Mouse (Mus musculus): ENCODE measurements at regions not wholly inside any gene's neighbourhood (a gene's known extent, or its start where the extent isn't known, plus 50 kb on each side); places are given as distances from the start of the nearest gene placed in this dataset.

GRCm38 (mm10) chr11:20988871-20989270 is 102.2 kb upstream of the Peli1 start:
- no peak for TF ChIP-seq CTCF (IDR thresholded peaks at IDR 0.05; ENCODE audit: extremely low read depth, insufficient read length, insufficient replicate concordance, low read depth, low read length)
- no peak for TF ChIP-seq POLR2A (IDR thresholded peaks at IDR 0.05; ENCODE audit: low read depth, low read length)
